Mouse (Mus musculus) brain, embryonic 14.5 days (tissue): ENCODE results near the gene Tmem56.

Experiments used
- CTCF ChIP-seq: fragments of 200-500 bp; IDR thresholded peaks from 2 replicates; pipeline ENCODE4 v1.5.1; 2012; ENCODE audit warnings: inconsistent platforms, mild to moderate bottlenecking, moderate library complexity, borderline replicate concordance; ENCODE audit not compliant: insufficient read depth, insufficient read length; ENCODE audit errors: extremely low read depth
- POLR2A ChIP-seq: fragments of 200-500 bp; IDR thresholded peaks from 2 replicates; pipeline ENCODE4 v1.6.1; 2012; ENCODE audit warnings: mild to moderate bottlenecking, inconsistent platforms, borderline replicate concordance; ENCODE audit not compliant: poor library complexity, insufficient read depth, insufficient read length, severe bottlenecking; ENCODE audit errors: extremely low read depth

GRCm38 (mm10) chr3:121160424-121160823 lies 122.5 kb downstream of the Tmem56 start:
- TF ChIP-seq POLR2A, result no peak
- no peak for TF ChIP-seq CTCF
